ENCODE assay signal across 14 mouse cellular contexts in genomic region chr4:106810039-106810438, GRCm38 (mm10). TPM values are rescaled to one million over a fixed set of nuclear protein-coding genes. Genes with fewer than 3 reads are reported as not detected.
DNase-seq lines count a peak whose midpoint lies in the region; ATAC-seq and TF ChIP-seq lines count a peak whose summit lies in the region.
"Had no signal": no experiment of that assay in that cellular context is flagged by ENCODE, and none has a peak within 500 bp of the region (broad histone marks: within the 10 kb centered on the region; RNA-seq: fewer than 3 reads in every experiment).

No protein-coding gene starts in this region.

- no peaks in the 10 kb centered on the region for H3K36me3 ChIP-seq in midbrain, embryonic 15.5 days (replicated peaks)
- H3K36me3 ChIP-seq: intestine, embryonic 15.5 days; neural tube, embryonic 12.5 days had no signal

- 87% methylated on average over 6 of the region's 6 CpGs for WGBS in lung, adult 2 months
- WGBS in midbrain, embryonic 15.5 days: 84% methylated on average over 6 of the region's 6 CpGs

- ATAC-seq in midbrain, embryonic 15.5 days (replicated peaks): no peak
- ATAC-seq: intestine, embryonic 15.5 days had no signal

- no peak overlapping the region for H3K27ac ChIP-seq in midbrain, embryonic 15.5 days
- H3K27ac ChIP-seq: intestine, embryonic 15.5 days; macrophage; neural tube, embryonic 12.5 days had no signal

- H3K4me3 ChIP-seq in lung, adult 2 months (replicated peaks; ENCODE audit: extremely low read depth, low read depth, low read length): no peak overlapping the region
- H3K4me3 ChIP-seq in midbrain, embryonic 15.5 days: no peak overlapping the region
- H3K4me3 ChIP-seq: intestine, embryonic 15.5 days; neural tube, embryonic 12.5 days had no signal

- H3K4me1 ChIP-seq in lung, adult 2 months (ENCODE audit: control insufficient read depth, insufficient read depth, low read length): no peaks in the 10 kb centered on the region
- peaks cover under 1% of the 10 kb centered on the region for H3K4me1 ChIP-seq in midbrain, embryonic 15.5 days
- H3K4me1 ChIP-seq: neural tube, embryonic 12.5 days had no signal

- no peak overlapping the region for H3K4me2 ChIP-seq in midbrain, embryonic 15.5 days
- H3K4me2 ChIP-seq: intestine, embryonic 15.5 days; neural tube, embryonic 12.5 days had no signal

- peak; percentile 22 for DNase-seq in adrenal gland, postnatal 10 days
- DNase-seq in adrenal gland, adult 18-20 months (ENCODE audit: low spot score in 2 of 2): no peak
- DNase-seq in lung, adult 2 months: no peak
- DNase-seq in lung, postnatal 25 days (ENCODE audit: low spot score): no peak
- DNase-seq in R1 (ENCODE audit: low read depth, low spot score): peak; percentile 70
- peak; percentile 63 for DNase-seq in naive thymus-derived CD4-positive, alpha-beta T cell, adult 2 months (ENCODE audit: low read depth)
- DNase-seq in heart, adult 8-10 months (ENCODE audit: low spot score): no peak
- DNase-seq: adrenal gland, postnatal 36 days; heart, adult 11 months; right cerebral cortex, postnatal 4 days had no signal

- no peak for TF ChIP-seq POLR2A in lung, adult 2 months (IDR thresholded peaks at IDR 0.05; ENCODE audit: borderline replicate concordance, extremely low read depth, low read depth, low read length)

- H3K9me3 ChIP-seq in midbrain, embryonic 15.5 days: no peaks in the 10 kb centered on the region
- H3K9me3 ChIP-seq: intestine, embryonic 15.5 days; neural tube, embryonic 12.5 days had no signal

- H3K27me3 ChIP-seq in midbrain, embryonic 15.5 days (replicated peaks): peaks cover 1% of the 10 kb centered on the region
- H3K27me3 ChIP-seq: intestine, embryonic 15.5 days; neural tube, embryonic 12.5 days had no signal

- TF ChIP-seq CTCF in lung, adult 2 months (IDR thresholded peaks at IDR 0.05; ENCODE audit: insufficient read depth, low read length): peak; percentile 53

- no peak overlapping the region for H3K9ac ChIP-seq in midbrain, embryonic 15.5 days
- H3K9ac ChIP-seq: intestine, embryonic 15.5 days; neural tube, embryonic 12.5 days had no signal

RNA-seq across cellular contexts. Expression of gene Acot11, which starts 5.2 kb away (rescaled TPM):
- 10 to 100 TPM; 35.1 to 37.9 TPM for total RNA-seq in adrenal gland, postnatal 10 days (2021)
- total RNA-seq in adrenal gland, adult 18-20 months (2021): 100 to 1,000 TPM in 1 of 2 experiments, 10 to 100 TPM in 1; 99.8 to 239 TPM
- polyA plus RNA-seq in lung, adult 2 months (2012; rRNA removed): 9.8 and 18.6 TPM in 2 replicates
- polyA plus RNA-seq in midbrain, embryonic 15.5 days (2015; fragmentation: Nextera tagmentation; extraction: Ambion mirVana): 2.2 TPM in 2 replicates
- total RNA-seq in heart, adult 8-10 months (2022): 10 to 100 TPM; 26.2 to 44.3 (median 36.4) TPM

Comparison
In these comparisons a context has a peak if more than half of its experiments do, and no peak if none do; other contexts are left out.
1. DNase-seq: peak in adrenal gland, postnatal 10 days (single experiment), R1 (single experiment) and naive thymus-derived CD4-positive, alpha-beta T cell, adult 2 months (single experiment); none in adrenal gland, adult 18-20 months (0 of 2), lung, adult 2 months (single experiment), lung, postnatal 25 days (single experiment) and heart, adult 8-10 months (single experiment).